Mouse (Mus musculus) frontal cortex, postnatal 36 days (tissue): Measurements from ENCODE around the gene Calhm2.
A peak's percentile ranks its signal among the peaks of the same experiment; 100 is the strongest.

ENCODE experiments used
- DNase-seq, 2 experiments: peaks; one replicate each; pipeline ENCODE4 v3.0.0; 2022; ENCODE audit warnings: low spot score in 2 of 2

The Calhm2 gene

DNA sequence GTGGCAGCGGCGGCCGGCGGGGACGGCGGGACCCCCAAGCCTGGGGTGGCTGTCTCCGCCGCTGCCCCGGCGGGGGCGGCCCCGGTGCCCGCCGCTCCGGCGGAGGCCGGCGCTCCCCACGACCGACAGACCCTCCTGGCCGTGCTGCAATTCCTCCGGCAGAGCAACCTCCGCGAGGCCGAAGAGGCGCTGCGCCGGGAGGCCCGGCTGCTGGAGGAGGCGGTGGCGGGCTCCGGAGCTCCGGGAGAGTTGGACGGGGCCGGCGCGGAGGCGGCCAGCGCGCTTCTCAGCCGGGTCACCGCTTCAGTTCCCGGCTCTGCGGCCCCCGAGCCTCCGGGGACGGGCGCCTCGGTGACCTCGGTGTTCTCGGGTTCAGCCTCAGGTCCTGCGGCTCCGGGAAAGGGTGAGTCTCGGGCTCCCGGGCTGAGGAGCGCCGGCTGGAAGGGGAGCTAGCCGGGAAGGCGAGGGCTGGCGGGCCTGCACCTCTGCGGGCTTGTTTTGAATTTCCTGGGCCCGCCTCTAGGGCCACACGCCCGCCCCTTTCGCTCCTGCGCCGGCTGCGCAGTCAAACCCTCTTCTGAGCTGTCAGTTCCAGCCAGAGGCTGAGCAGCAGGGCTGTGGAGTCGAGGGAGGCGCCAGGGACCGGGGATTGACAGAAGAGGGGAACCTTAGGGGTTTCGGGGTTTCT, 70.0 kb downstream of the Calhm2 start:
- DNase-seq, result peak; percentile 84 to 87

DNA sequence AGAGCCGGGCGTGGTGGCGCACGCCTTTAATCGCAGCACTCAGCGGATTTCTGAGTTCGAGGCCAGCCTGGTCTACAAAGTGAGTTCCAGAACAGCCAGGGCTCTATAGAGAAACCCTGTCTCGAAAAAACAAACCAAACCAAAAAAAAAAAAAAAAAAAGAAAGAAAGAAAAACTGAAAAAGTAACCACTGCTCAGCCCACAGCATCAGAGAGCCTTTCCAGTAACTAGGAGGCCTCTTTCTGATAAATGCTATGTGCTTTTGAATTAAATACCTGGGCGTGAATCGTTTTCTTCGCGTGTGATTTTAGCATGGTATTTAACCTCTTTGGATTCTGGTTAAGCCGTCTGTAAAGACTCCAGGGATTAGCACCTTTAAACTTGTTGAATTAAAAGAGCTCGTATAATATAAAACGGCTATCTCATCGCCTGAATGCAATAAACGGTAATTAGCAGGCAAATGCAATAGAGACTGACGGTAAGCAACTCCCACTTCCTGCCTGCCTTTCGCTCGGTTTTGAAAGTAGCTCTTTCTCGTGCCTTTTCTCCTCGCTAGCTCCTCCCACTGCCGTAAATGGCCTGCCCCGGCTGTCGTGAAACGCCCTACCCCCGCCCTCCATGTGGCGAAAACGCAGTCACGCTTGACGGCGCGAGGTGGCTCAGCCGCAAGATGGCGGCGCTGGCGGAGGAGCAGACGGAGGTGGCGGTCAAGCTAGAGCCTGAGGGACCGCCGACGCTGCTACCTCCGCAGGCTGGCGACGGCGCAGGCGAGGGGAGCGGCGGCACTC, 70.8 kb downstream of the Calhm2 start, which contains the start of gene Taf5:
Gene Taf5 (plus strand): TSS at position 651 of the 787 bp plus-strand sequence.
- peak; percentile 97 for DNase-seq

DNA sequence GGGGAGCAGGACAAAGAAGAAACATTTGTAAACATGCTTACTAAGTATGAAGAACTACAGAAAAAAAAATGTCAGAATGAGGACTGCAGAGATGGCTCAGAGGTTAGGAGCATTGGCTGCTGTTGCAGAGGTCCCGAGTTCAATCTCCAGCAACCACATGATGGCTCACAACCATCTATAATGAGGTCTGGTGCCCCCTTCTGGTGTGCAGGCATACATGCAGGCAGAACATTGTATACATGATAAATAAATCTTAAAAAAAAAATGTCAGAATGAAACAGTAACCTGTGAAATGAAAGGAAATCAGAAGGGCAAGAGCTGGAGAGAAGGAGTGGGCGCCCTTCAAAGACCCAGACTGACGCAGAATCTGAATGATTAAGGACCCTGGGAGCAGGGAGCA, 72.2 kb downstream of the Calhm2 start:
- DNase-seq, result no peak

DNA sequence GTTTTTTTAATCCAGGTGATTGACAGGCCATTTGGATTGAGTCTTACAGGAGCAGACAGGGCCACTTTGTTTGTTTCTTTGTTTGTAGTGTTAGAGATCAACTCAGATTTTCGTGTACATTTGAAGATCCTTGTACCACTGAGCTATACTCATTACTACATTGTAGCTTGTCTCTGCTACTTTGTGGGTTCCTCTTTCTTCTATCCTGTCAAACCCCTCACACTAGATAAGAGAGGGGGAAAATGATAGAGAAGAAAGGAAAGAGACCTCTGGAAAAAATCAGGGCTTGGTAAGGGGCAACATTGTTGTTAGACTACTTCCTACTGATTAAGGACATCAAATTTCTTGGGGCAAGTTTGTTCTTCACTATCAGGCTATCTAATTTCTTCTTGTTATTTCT, 80.4 kb downstream of the Calhm2 start:
- DNase-seq, result no peak
